ENCODE assay signal across 32 mouse cellular contexts in genomic region chr15:103369123-103369522, GRCm38 (mm10). TPM values are rescaled to one million over a fixed set of nuclear protein-coding genes. Genes with fewer than 3 reads are reported as not detected.
DNase-seq lines count a peak whose midpoint lies in the region; ATAC-seq and TF ChIP-seq lines count a peak whose summit lies in the region.
"Had no signal": no experiment of that assay in that cellular context is flagged by ENCODE, and none has a peak within 500 bp of the region (broad histone marks: within the 10 kb centered on the region; RNA-seq: fewer than 3 reads in every experiment).

No protein-coding gene starts in this region.

- no peaks in the 10 kb centered on the region for H3K9me3 ChIP-seq in forebrain, embryonic 16.5 days (ENCODE audit: control insufficient read depth, low read length)
- H3K9me3 ChIP-seq: G1E; heart, embryonic 12.5 days; hindbrain, embryonic 15.5 days; kidney, embryonic 15.5 days; limb, embryonic 13.5 days; lung, embryonic 15.5 days had no signal

- H3K27ac ChIP-seq in left cerebral cortex, adult 2 months = peak overlapping the region; percentile 21; the same call in 1 of the 2 replicates
- H3K27ac ChIP-seq in embryonic fibroblast, embryonic 13.5 days (ENCODE audit: insufficient read depth, low read length) = peak overlapping the region; percentile 71
- H3K27ac ChIP-seq in forebrain, embryonic 16.5 days (ENCODE audit: low read length) = no peak overlapping the region
- H3K27ac ChIP-seq: hindbrain, embryonic 15.5 days; kidney, embryonic 15.5 days; limb, embryonic 13.5 days; lung, embryonic 15.5 days had no signal

- H3K4me2 ChIP-seq in forebrain, embryonic 16.5 days (ENCODE audit: low read length) = no peak overlapping the region
- H3K4me2 ChIP-seq: heart, embryonic 12.5 days; hindbrain, embryonic 15.5 days; kidney, embryonic 15.5 days; limb, embryonic 13.5 days; liver, embryonic 11.5 days; lung, embryonic 15.5 days; midbrain, embryonic 11.5 days had no signal

- no peaks in the 10 kb centered on the region for H3K36me3 ChIP-seq in forebrain, embryonic 16.5 days (ENCODE audit: control insufficient read depth, insufficient read depth)
- H3K36me3 ChIP-seq: heart, embryonic 12.5 days; hindbrain, embryonic 15.5 days; kidney, embryonic 15.5 days; limb, embryonic 13.5 days; lung, embryonic 15.5 days had no signal

- DNase-seq in left cerebral cortex, adult 2 months (ENCODE audit: extremely low spot score in 1 of 2, low spot score in 2 of 2) = no peak
- DNase-seq in left cerebral cortex, postnatal 4 days = no peak
- DNase-seq in 3T3-L1 (ENCODE audit: low read depth, low spot score) = peak; percentile 29
- DNase-seq in ES-CJ7 (ENCODE audit: low read depth, low spot score) = peak; percentile 41
- DNase-seq: adrenal gland, postnatal 25 days; cerebellum, adult 18-20 months; cerebellum, postnatal 10 days; gastrocnemius, postnatal 36 days; heart, adult 18-20 months; kidney, adult 18-20 months; kidney, postnatal 25 days; thymus, adult 2 months; thymus, postnatal 4 days had no signal

- WGBS in forebrain, embryonic 16.5 days = 68% methylated on average over 1 of the region's 1 CpGs

- no peaks in the 10 kb centered on the region; the same call in 1 of the 2 replicates for H3K27me3 ChIP-seq in forebrain, embryonic 16.5 days (replicated peaks; ENCODE audit: control insufficient read depth, insufficient read depth, low read length)
- H3K27me3 ChIP-seq: CH12.LX; heart, embryonic 12.5 days; limb, embryonic 13.5 days; lung, embryonic 15.5 days; Patski had no signal

- H3K4me3 ChIP-seq in left cerebral cortex, adult 2 months = no peak overlapping the region
- H3K4me3 ChIP-seq in embryonic fibroblast, embryonic 13.5 days (ENCODE audit: insufficient read depth, low read length) = no peak overlapping the region
- H3K4me3 ChIP-seq in forebrain, embryonic 16.5 days (replicated peaks; ENCODE audit: low read length) = no peak overlapping the region
- H3K4me3 ChIP-seq: heart, embryonic 12.5 days; hindbrain, embryonic 15.5 days; kidney, embryonic 15.5 days; limb, embryonic 13.5 days; lung, embryonic 15.5 days had no signal

- intact Hi-C loops in left cerebral cortex, adult 2 months (cut with DNase I) = no loop called here
- intact Hi-C loops in left cerebral cortex, postnatal 4 days (cut with DNase I) = no loop called here

- H3K9ac ChIP-seq in forebrain, embryonic 16.5 days (replicated peaks; ENCODE audit: low read depth, low read length) = no peak overlapping the region
- H3K9ac ChIP-seq: heart, embryonic 12.5 days; hindbrain, embryonic 15.5 days; kidney, embryonic 15.5 days; limb, embryonic 13.5 days; lung, embryonic 15.5 days had no signal

- no peak for TF ChIP-seq CTCF in left cerebral cortex, adult 2 months (IDR thresholded peaks at IDR 0.05)
- TF ChIP-seq CTCF in embryonic fibroblast, embryonic 13.5 days (IDR thresholded peaks at IDR 0.05; ENCODE audit: borderline replicate concordance, insufficient read depth, low read length) = no peak

- no peak for ATAC-seq in forebrain, embryonic 16.5 days
- ATAC-seq in megakaryocyte-erythroid progenitor cell, adult 5-6 weeks (replicated peaks; ENCODE audit: low FRiP score, low TSS enrichment, poor library complexity, severe bottlenecking) = no peak
- ATAC-seq: forebrain, embryonic 14.5 days; midbrain, embryonic 16.5 days; Patski had no signal

- peaks cover 36% of the 10 kb centered on the region for H3K4me1 ChIP-seq in embryonic fibroblast, embryonic 13.5 days (ENCODE audit: control insufficient read depth, insufficient read depth, low read length)
- peaks cover 18% of the 10 kb centered on the region for H3K4me1 ChIP-seq in forebrain, embryonic 16.5 days (replicated peaks; ENCODE audit: control insufficient read depth, insufficient read depth, low read length)

- no peak for TF ChIP-seq POLR2A in embryonic fibroblast, embryonic 13.5 days (IDR thresholded peaks at IDR 0.05; ENCODE audit: low read depth, low read length)

RNA-seq across cellular contexts. Expression of gene Itga5, which starts 2.6 kb away (rescaled TPM):
- total RNA-seq in left cerebral cortex, adult 2 months (2021) = 1 to 10 TPM; 2.6 to 3.0 TPM
- 1 to 10 TPM; 7.4 to 7.6 TPM for total RNA-seq in left cerebral cortex, postnatal 4 days (2021)
- 161 and 346 TPM in 2 replicates for polyA plus RNA-seq in embryonic fibroblast, embryonic 13.5 days (2011; ENCODE audit: insufficient read length, low read depth, missing spikeins)
- polyA plus RNA-seq in forebrain, embryonic 16.5 days (2015; fragmentation: Nextera tagmentation; extraction: Ambion mirVana) = 6.7 and 7.9 TPM in 2 replicates
- total RNA-seq in megakaryocyte-erythroid progenitor cell, adult 5-6 weeks (2014; fragmentation: Nextera tagmentation) = 51.5 and 56.4 TPM in 2 replicates
- 11.5 and 11.8 TPM in 2 replicates for total RNA-seq in megakaryocyte-erythroid progenitor cell, adult 5-6 weeks (2017)

RNA-seq across cellular contexts. Expression of gene Zfp385a, which starts 29.2 kb away (rescaled TPM):
- 10 to 100 TPM; 66.1 to 77.5 TPM for total RNA-seq in left cerebral cortex, adult 2 months (2021)
- total RNA-seq in left cerebral cortex, postnatal 4 days (2021) = 10 to 100 TPM; 47.8 to 52.7 TPM
- polyA plus RNA-seq in embryonic fibroblast, embryonic 13.5 days (2011; ENCODE audit: insufficient read length, low read depth, missing spikeins) = 25.0 and 27.6 TPM in 2 replicates
- 12.2 and 13.1 TPM in 2 replicates for polyA plus RNA-seq in forebrain, embryonic 16.5 days (2015; fragmentation: Nextera tagmentation; extraction: Ambion mirVana)
- 23.4 and 28.7 TPM in 2 replicates for total RNA-seq in megakaryocyte-erythroid progenitor cell, adult 5-6 weeks (2014; fragmentation: Nextera tagmentation)
- 1.7 and 2.1 TPM in 2 replicates for total RNA-seq in megakaryocyte-erythroid progenitor cell, adult 5-6 weeks (2017)

RNA-seq across cellular contexts. Expression of gene Gpr84, which starts 58.7 kb away (rescaled TPM):
- total RNA-seq in left cerebral cortex, adult 2 months (2021) = under 1 TPM; 0.40 to 0.66 TPM
- total RNA-seq in left cerebral cortex, postnatal 4 days (2021) = under 1 TPM; 0.44 to 0.46 TPM
- polyA plus RNA-seq in embryonic fibroblast, embryonic 13.5 days (2011; ENCODE audit: insufficient read length, low read depth, missing spikeins) = 0.40 TPM in 1 of 2 replicates, not detected in the other
- polyA plus RNA-seq in forebrain, embryonic 16.5 days (2015; fragmentation: Nextera tagmentation; extraction: Ambion mirVana) = 0.24 and 0.73 TPM in 2 replicates
- total RNA-seq in megakaryocyte-erythroid progenitor cell, adult 5-6 weeks (2014; fragmentation: Nextera tagmentation) = 0.49 TPM in 1 of 2 replicates, not detected in the other
- 0.34 and 1.3 TPM in 2 replicates for total RNA-seq in megakaryocyte-erythroid progenitor cell, adult 5-6 weeks (2017)
- total RNA-seq: adrenal gland, adult 18-20 months; adrenal gland, postnatal 25 days; common myeloid progenitor, adult 5-6 weeks; G1E; gastrocnemius, postnatal 36 days; heart, adult 18-20 months; neutrophil, adult 5-6 weeks had no signal
- polyA plus RNA-seq: C2C12, G1E, Patski had no signal

Comparison
In these comparisons a context has a peak if more than half of its experiments do, and no peak if none do; other contexts are left out.
1. DNase-seq: peak in 3T3-L1 (single experiment) and ES-CJ7 (single experiment); none in left cerebral cortex, adult 2 months (0 of 2) and left cerebral cortex, postnatal 4 days (single experiment).